Mouse (Mus musculus) T-cell, adult 2 months (primary cell): Measurements from ENCODE around the gene Hcfc1r1.
A peak's percentile ranks its signal among the peaks of the same experiment; 100 is the strongest.

Experiments used
- DNase-seq: peaks from one replicate; pipeline ENCODE4 v3.0.0; 2022; ENCODE audit warnings: low spot score

The Hcfc1r1 gene

GRCm38 (mm10) chr17:23675564-23676281 lies 2.3 kb downstream of the Hcfc1r1 start:
- DNase-seq: no peak

- no peak for DNase-seq
These were observed 3.2 kb downstream of the Hcfc1r1 start for GRCm38 (mm10) chr17:23676473-23677031.

- DNase-seq: peak; percentile 92
These were observed 3.9 kb downstream of the Hcfc1r1 start, which contains the start of gene Tnfrsf12a for GRCm38 (mm10) chr17:23677236-23677679. TSS of gene Tnfrsf12a (minus strand) at chr17:23677468.

- no peak for DNase-seq
These were observed 5.9 kb downstream of the Hcfc1r1 start, which contains the start of gene Cldn6 for GRCm38 (mm10) chr17:23679127-23679835. TSS of gene Cldn6 (plus strand) at chr17:23679249.

- DNase-seq: no peak
These were observed 6.9 kb downstream of the Hcfc1r1 start for GRCm38 (mm10) chr17:23680336-23680735.

- no peak for DNase-seq
These were observed 7.7 kb downstream of the Hcfc1r1 start for GRCm38 (mm10) chr17:23681086-23681485.

- no peak for DNase-seq
These were observed 8.7 kb downstream of the Hcfc1r1 start for GRCm38 (mm10) chr17:23682092-23682491.

GRCm38 (mm10) chr17:23682530-23682929 lies 9.1 kb downstream of the Hcfc1r1 start:
- DNase-seq: no peak

GRCm38 (mm10) chr17:23683226-23683625 lies 9.8 kb downstream of the Hcfc1r1 start:
- no peak for DNase-seq

- no peak for DNase-seq
These were observed 10.7 kb downstream of the Hcfc1r1 start, which contains the start of gene Cldn9 for GRCm38 (mm10) chr17:23683856-23684672. TSS of gene Cldn9 (minus strand) at chr17:23684026.

GRCm38 (mm10) chr17:23694491-23694890 lies 21.1 kb downstream of the Hcfc1r1 start:
- no peak for DNase-seq

GRCm38 (mm10) chr17:23695801-23696200 lies 22.4 kb downstream of the Hcfc1r1 start:
- no peak for DNase-seq

GRCm38 (mm10) chr17:23699131-23700077 lies 26.0 kb downstream of the Hcfc1r1 start:
- DNase-seq: no peak

- peak; percentile 82 for DNase-seq
These were observed 26.7 kb downstream of the Hcfc1r1 start for GRCm38 (mm10) chr17:23700079-23700478.

GRCm38 (mm10) chr17:23703301-23703700 lies 29.9 kb downstream of the Hcfc1r1 start:
- no peak for DNase-seq

- DNase-seq: no peak
These were observed 31.3 kb downstream of the Hcfc1r1 start for GRCm38 (mm10) chr17:23704741-23705140.

- no peak for DNase-seq
These were observed 32.2 kb downstream of the Hcfc1r1 start for GRCm38 (mm10) chr17:23705525-23706104.

GRCm38 (mm10) chr17:23706212-23706611 lies 32.8 kb downstream of the Hcfc1r1 start:
- DNase-seq: peak; percentile 69

GRCm38 (mm10) chr17:23717003-23717402 lies 43.6 kb downstream of the Hcfc1r1 start:
- no peak for DNase-seq

- DNase-seq: no peak
These were observed 46.1 kb downstream of the Hcfc1r1 start for GRCm38 (mm10) chr17:23719455-23719854.
